ENCODE assay signal across 8 mouse cellular contexts in genomic region chr17:46032257-46032991, GRCm38 (mm10). TPM values are rescaled to one million over a fixed set of nuclear protein-coding genes. Genes with fewer than 3 reads are reported as not detected.
DNase-seq lines count a peak whose midpoint lies in the region; ATAC-seq and TF ChIP-seq lines count a peak whose summit lies in the region.

Gene Vegfa (minus strand): TSS chr17:46032369.

- intact Hi-C loops in heart, postnatal 25 days (cut with DNase I) = loop anchor here (1.0 to 10.0 kb wide), 5 partner anchors 75 to 468 kb away; partner anchors contain the start of gene Slc35b2

- DNase-seq in ES-CJ7 (ENCODE audit: low read depth, low spot score) = peak; percentile 90
- DNase-seq in cerebellum, adult 11 months = peak; percentile 89
- peak; percentile 86 for DNase-seq in heart, postnatal 25 days (ENCODE audit: low spot score)
- peak; percentile 81 to 90 for DNase-seq in layer of hippocampus, adult 18-20 months (ENCODE audit: low spot score in 2 of 2)
- peak; percentile 92 for DNase-seq in lung, adult 2 months
- DNase-seq in thymus, adult 18-20 months = peak; percentile 85 to 88

- H3K27ac ChIP-seq in forebrain, embryonic 15.5 days (replicated peaks) = peak within 1 kb of the TSS; percentile 91

- H3K4me1 ChIP-seq in forebrain, embryonic 15.5 days = peaks cover 47% of the 10 kb centered on the region
- no peaks in the 10 kb centered on the region for H3K4me1 ChIP-seq in lung, adult 2 months (ENCODE audit: control insufficient read depth, insufficient read depth, low read length)

- H3K4me3 ChIP-seq in forebrain, embryonic 15.5 days = peak within 1 kb of the TSS; percentile 92
- H3K4me3 ChIP-seq in lung, adult 2 months (replicated peaks; ENCODE audit: extremely low read depth, low read depth, low read length) = peak within 1 kb of the TSS; percentile 91

- H3K36me3 ChIP-seq in forebrain, embryonic 15.5 days = no peaks in the 10 kb centered on the region

- peak; percentile 100 for TF ChIP-seq POLR2A in lung, adult 2 months (IDR thresholded peaks at IDR 0.05; ENCODE audit: borderline replicate concordance, extremely low read depth, low read depth, low read length)

- H3K9me3 ChIP-seq in forebrain, embryonic 15.5 days = no peaks in the 10 kb centered on the region

- peak; percentile 89 for TF ChIP-seq CTCF in lung, adult 2 months (IDR thresholded peaks at IDR 0.05; ENCODE audit: insufficient read depth, low read length)

- peak within 1 kb of the TSS; percentile 96 for H3K4me2 ChIP-seq in forebrain, embryonic 15.5 days (replicated peaks)

- ATAC-seq in forebrain, embryonic 15.5 days (replicated peaks) = peak; percentile 90
- ATAC-seq in neutrophil, adult 5-6 weeks (ENCODE audit: extremely low read depth, insufficient number of reproducible peaks, low FRiP score, poor library complexity, severe bottlenecking) = peak; percentile 82

- peak within 1 kb of the TSS; percentile 79 for H3K9ac ChIP-seq in forebrain, embryonic 15.5 days (replicated peaks)

- WGBS in forebrain, embryonic 15.5 days = under 1% methylated on average over 40 of the region's 40 CpGs
- under 1% methylated on average over 40 of the region's 40 CpGs for whole genome bisulfite sequencing in lung, adult 2 months

- H3K27me3 ChIP-seq in forebrain, embryonic 15.5 days = no peaks in the 10 kb centered on the region

RNA-seq across cellular contexts. Expression of gene Vegfa, which starts in this region (rescaled TPM):
- polyA plus RNA-seq in forebrain, embryonic 15.5 days (2015; fragmentation: Nextera tagmentation; extraction: Ambion mirVana) = 3.1 and 3.6 TPM in 2 replicates
- total RNA-seq in heart, postnatal 25 days (2021) = 100 to 1,000 TPM; 257 to 275 TPM
- total RNA-seq in layer of hippocampus, adult 18-20 months (2021) = 10 to 100 TPM; 61.8 to 68.9 TPM
- polyA plus RNA-seq in lung, adult 2 months (2012; rRNA removed) = 1,228 and 1,453 TPM in 2 replicates
- 19.5 and 23.0 TPM in 2 replicates for total RNA-seq in neutrophil, adult 5-6 weeks (2017)

Comparison
In these comparisons a context has a peak if more than half of its experiments do, and no peak if none do; other contexts are left out.
1. Peak in every context shown above with its lines: DNase-seq, ATAC-seq, H3K4me3 ChIP-seq and H3K27ac ChIP-seq.
2. RNA of gene Vegfa (polyA plus RNA-seq): 1,228 to 1,453 TPM in lung, adult 2 months; 3.1 to 3.6 TPM in forebrain, embryonic 15.5 days; every median in the first group is over 100 times any median in the second.